Mouse (Mus musculus) lung, postnatal 4 days (tissue): ENCODE data around the gene Asrgl1.
"Not testable (repeated sequence)": the region's sequence is repeated elsewhere in the genome, so short reads cannot be mapped to it uniquely, and the experiment has no call there.

ENCODE experiments used
- DNase-seq, 2 experiments: peaks; one replicate each; pipeline ENCODE4 v3.0.0; 2021

Asrgl1 gene

GRCm38 (mm10) chr19:9103986-9104385 is 31.4 kb downstream of the Asrgl1 start:
- DNase-seq = no peak

DNA sequence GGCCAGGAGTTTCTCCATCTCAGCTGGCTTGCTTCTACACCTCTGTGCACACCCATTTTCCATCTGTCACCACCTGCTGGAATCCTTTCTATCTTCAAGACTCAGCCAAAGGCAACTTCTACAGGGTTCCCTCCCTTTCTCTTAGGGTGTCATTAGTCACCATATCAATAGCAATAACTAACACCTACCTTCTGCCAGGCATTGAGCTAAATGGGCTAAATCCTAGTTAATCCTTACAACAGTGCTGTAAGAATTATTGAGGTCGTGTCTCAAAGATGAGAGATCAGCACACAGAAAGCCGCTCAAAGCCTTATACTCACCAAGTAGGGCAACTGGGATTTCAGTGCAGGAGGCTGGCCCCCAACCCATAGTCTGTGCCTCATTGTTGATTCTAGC is 34.4 kb downstream of the Asrgl1 start:
- DNase-seq = no peak

DNA sequence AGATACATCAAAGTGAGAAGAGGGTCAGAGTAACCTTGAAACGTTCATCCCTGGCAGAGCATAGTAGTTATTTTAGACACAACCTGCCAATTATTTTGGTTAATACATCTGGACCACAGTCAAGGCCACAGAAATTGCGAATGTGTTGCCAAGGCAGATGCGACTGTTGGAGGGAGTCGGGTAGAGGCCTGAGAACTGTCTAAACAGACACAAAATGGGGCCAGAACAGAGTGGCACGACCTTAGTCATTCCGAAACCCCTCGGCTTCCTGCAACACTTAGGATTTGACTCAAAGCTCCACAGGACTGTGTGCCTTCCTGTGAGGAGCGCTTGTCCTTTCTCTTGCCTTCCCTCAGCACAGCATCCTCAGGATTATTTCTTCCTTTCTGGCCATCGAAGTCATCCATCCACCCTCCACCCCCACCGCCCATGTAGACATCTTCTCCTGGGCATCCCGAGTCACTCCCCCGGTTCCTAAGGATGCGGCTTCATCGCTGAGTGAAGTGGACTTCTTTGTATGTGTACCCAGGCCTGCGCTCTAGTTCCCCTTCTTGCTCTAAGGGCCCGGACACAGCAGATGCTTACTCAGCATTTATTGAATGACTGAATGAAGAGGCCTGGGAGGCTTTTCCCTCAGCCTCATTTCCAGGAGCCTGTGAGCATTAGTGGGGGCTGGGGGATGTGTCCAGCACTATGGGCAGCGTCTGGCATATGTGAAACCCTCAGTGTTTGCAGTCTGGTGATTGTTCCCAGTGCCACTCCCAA is 35.0 kb downstream of the Asrgl1 start:
- no peak for DNase-seq

DNA sequence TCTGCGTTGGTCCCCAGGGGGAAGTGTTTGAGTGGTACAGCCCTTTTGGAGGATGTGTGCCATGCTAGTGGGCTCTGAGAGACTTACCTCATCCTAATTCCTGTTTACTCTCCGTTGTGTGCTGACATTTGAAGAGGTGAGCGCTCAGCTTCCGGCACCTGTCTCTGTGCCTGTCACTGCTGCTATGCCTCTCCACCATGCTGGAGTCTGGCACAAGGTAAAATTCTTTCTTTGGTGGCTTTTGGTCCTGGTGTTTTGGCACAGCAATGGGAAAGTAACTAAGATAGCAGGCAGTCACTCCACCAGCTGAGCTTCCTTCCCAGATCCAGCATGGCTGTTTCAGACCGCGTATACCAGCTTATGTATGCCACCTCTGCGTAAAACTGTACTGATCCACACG is 35.7 kb downstream of the Asrgl1 start:
- DNase-seq = no peak

- DNase-seq = no peak
Observed at GRCm38 (mm10) chr19:9097441-9097840, 38.0 kb downstream of the Asrgl1 start.

GRCm38 (mm10) chr19:9095111-9095510 is 40.3 kb downstream of the Asrgl1 start:
- no peak for DNase-seq

DNA sequence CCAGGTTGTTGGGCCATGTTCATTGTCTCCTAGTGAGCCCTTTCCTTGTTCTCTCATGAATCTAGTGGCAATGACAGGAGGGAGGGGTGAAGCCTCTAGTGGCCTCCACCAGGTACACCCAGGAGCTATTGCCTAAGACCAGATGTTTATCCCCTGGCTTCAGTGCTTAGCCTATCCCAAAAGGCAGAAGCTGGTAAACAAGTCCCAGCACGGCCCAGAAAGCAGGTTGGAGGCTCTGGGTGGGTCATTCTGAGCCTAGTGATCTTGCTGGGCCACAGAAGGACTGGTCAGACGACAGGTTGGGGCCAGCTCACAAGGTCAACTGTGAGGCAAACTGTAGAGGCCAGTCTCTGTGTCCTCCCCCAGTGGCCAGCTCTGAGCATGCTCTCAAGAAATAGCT is 44.7 kb downstream of the Asrgl1 start:
- no peak for DNase-seq

DNA sequence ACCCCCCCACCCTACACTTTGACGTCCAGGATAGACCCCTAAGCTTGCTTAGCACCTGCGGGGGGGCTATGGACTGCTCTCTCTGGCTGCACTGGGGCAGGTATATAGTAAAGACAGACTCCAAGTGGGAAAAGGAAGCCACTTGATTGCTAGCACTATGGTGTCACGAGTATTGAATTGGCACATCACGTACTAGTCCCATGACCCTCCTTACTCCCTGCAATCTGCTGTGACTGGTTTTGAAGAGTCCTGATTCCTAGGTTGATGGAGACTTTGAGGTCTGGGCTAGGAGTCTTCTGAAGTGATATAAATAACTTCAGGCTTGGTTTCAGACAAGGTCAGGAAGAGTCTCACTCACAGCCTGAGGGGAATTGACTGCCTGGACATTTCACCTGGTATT is 45.2 kb downstream of the Asrgl1 start:
- DNase-seq = no peak

GRCm38 (mm10) chr19:9087821-9088220 is 47.6 kb downstream of the Asrgl1 start, which contains the start of gene Scgb1a1:
TSS of gene Scgb1a1 (minus strand) at chr19:9087958.
- DNase-seq = no peak

DNA sequence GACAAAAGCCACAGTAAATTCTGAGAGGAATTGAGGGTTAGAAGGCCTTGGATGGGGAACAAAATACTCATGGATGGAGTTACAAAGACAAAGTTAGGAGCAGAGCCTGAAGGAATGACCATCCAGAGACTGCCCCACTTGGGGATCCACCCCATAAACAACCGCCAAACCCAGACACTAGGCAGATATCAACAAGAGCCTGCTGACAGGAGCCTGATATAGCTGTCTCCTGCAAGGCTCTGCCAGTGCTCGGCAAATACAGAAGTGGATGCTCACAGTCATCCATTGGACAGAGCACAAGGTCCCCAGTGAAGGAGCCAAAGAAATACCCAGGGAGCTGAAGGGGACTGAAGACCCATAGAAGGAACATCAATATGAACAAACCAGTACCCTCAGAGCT is 51.5 kb downstream of the Asrgl1 start:
- not testable (repeated sequence) for DNase-seq

GRCm38 (mm10) chr19:9083010-9083355 is 52.5 kb downstream of the Asrgl1 start:
- DNase-seq = peak in 1 of 2 experiments; percentile 23

- peak; percentile 91 to 92 for DNase-seq
Observed at GRCm38 (mm10) chr19:9082191-9083009, 53.0 kb downstream of the Asrgl1 start.

DNA sequence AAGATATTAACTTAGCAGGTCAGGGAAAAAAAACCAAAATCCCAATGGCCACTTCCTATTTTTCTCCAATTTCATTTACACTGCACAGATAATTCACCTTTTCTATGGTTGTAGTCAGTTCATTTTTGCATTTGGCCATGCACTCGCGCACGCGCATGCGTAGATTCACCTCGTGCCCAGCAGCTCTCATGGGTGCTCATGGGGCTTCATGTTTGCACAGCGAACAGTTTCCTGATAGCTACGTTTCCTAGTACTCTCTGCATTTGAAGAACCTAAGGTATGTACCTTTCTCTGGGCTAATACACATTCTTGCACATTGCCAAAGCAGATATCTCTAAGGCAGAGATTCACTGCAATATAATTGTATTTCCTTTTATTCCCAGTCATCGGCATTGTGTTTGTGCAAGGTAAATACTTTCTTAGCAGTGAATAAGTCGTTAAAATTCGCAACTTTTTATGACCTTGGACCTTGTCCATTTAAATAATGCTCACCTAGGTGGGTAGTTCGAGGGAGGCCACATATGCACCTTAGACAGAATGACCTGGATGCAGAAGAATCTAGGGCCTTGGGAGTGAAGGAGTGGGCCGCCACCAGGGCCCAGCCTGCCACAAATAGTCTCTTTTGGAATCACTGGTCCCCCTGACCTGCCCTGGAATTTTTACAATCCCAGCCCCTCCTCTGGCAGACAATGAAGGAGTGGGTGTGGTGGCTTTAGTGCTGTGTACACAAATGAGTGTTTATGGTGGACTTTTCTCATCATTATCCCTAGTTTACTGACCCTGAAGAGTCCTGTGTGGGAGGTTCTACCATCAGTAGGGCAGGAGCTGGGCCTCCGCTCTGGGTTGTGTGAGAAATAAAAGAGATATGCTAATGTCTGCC is 53.9 kb downstream of the Asrgl1 start:
- peak; percentile 53 to 77 for DNase-seq

DNA sequence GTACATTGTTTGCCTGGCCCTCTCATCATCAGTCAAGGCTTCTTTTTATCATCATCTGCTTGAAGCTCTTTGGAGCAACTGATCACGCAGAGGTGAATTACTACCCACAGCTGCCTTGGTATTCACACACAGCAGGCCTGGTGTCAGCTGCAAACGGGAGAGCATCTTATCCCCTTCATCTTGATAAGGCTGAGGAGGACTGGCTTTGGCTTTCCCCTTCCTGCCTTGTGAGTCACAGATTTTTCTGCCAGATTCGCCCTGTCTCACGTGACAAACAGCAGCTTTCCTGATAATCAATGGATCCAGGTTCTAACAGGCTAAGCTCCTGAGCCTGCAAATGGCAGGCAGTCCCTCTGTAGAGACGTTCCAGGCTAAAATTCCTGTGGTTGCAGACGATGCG is 55.5 kb downstream of the Asrgl1 start:
- DNase-seq = no peak

DNA sequence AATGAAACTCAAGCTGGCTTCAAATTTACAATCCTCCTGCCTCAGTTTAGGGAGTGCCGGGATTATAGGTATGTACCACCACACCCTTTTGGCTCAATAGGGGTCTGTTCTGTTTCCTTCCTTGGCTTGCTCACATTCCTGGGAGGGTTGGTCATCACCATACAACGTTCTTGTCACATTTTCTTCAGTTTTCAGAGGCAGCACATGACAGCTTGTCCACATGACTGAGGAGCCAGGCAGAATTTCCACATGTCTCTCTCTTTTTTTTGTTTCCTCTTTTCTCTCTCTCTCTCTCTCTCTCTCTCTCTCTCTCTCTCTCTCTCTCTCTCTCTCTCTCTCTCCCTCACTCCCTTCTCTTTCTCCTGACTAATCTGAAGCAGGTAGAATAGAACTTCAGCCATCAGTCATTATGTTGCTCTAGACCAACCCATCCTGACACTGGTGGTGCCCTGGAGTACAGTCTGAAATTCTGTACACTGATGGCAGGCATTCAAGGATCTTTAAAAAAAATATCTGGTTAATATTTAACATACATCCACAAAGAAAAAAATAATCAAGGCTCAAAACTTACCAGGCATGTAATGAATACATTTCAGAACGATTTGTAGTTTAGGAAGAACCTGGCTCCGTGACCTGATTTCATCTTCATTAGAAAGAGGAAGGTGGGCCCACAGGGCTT is 58.3 kb downstream of the Asrgl1 start:
- no peak for DNase-seq

DNA sequence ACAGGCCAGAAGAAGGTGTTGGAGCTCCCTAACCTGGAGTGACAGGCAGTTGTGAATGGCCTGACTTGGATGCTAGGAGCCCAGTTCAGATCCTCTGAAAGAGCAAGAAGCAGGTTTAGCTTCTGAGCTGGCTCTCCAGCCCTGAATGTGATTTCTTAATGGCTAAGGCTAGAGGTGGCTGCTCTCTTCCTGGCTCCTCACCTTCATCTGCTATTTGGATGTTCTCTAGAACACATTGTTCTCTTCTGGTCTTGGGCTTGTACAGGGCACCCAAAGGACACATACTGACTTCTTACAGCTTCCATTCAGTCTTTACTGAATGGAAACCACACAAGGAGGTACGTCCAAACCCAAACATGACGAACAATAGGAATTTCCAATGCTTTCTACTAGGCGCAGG is 59.4 kb downstream of the Asrgl1 start:
- no peak for DNase-seq

- DNase-seq = no peak
Observed at GRCm38 (mm10) chr19:9075558-9075957, 59.9 kb downstream of the Asrgl1 start.

DNA sequence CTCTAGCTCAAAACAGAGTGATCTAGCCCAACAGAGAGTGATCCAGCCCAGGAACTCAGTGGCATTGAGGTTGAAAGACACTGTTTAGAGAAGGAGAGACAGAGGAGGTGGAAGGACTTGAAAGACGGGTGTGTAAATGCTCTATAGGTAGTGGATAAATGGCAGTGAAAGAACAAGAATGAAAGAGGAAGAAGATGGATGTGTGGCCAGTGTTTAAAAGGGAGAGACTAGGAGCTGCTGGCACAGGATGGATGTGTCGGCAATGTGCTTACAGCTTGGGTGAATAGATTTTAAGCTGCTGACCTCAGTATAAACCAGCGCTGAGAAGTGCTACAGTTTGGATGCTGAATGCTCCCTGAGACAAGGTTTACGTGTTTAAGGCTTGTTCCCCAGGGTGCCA is 61.0 kb downstream of the Asrgl1 start:
- DNase-seq = no peak

DNA sequence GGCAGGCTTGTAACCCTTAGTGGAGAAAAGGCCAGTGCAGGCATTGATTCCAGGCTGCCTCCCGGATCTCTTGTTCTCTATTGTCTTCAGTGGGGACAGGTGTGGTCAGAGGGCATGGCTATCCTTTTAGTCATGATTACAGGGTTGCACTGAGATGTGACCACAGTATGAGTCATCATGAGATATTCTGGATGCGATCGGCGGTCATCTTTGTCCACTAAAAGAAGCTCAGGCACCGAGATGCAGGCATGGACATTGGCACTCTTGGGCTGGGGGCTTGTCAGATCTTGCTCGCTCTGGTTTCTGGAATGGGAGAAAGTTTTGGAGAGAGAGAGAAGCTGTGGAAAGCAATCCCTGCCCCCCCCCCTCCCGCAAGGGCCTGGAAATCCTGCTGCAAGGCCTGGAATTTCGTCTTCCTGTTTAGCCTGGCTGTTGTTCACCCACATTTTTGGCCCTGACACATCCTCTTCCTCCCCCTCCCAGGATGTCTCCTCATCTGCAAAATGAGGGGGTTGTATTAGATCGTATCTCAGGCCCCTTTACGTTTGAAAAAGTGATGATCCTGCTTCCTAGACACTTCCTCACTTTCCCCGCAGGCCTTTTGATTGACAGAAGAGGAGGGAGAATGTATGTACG is 61.5 kb downstream of the Asrgl1 start:
- DNase-seq = peak in 1 of 2 experiments; percentile 33

DNA sequence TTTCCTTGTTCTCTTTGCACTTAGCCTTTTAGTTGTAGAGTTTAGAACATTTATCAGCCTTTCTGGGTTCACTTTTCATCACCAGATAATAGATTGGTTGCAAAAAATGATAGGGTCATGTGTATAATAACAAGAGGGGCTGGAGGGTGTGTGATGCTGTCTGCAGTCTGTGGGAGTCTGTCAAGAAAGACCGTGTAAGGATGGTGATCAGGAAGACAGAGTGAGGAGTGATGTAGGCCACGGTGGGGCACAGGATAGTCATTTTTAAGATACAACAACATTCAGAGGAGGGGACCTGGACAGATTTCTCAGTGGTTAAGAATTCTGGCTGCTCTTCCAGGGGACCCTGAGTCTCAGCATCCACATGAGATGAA is 63.3 kb downstream of the Asrgl1 start:
- no peak for DNase-seq

DNA sequence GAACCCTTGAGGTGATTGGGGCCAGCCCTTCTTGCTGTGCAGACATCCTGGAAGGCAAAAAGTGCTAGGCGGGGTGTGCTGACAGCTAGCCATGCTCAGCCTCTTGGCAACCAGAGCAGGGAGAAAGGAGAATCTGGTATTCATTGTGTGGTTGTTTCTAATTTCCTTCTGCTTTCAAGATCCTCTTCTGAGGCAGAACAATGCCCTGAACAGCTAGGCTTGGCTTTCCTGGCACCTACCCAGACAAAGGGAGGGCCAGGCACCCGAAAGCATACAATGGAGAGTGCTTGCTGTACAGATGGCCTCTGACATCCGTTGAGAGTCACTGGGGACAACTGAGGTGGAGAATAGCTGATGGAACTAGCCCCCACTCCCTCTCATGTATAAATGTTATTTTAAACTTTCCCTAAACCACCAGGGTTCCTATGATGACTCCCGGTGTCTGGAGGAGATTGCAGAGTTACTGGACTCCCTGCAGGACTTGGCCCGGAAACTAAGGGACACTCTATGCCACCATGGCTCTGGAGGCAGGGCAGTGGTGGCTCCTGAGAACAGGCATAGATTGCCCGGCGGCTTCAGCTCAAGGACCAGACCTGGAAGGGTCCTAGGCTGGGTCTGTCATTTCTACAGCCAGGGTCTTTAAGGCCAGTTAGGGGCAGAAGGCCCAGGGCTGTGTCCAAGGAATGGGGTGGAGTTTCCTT is 63.8 kb downstream of the Asrgl1 start:
- peak; percentile 84 to 89 for DNase-seq

DNA sequence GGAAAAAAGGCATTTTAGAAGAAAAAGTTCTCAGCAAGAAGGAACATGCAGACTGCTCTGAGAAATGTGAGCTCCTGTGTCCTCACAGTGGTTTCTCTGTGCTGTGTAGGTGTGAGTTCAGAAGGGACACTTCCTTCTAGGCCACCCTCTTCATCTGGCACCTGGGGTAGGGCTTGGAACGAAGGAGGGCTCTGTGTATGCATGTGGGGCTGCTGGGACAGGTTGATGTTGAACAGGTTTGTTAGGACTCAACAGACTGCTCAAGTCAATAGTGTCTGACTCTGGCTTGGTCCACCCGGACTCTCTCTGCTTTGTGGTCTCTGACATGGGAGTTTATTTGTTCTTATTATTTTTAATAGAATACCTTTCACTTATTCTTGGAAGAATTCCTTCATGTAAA is 65.1 kb downstream of the Asrgl1 start:
- no peak for DNase-seq
